Mouse (Mus musculus) megakaryocyte progenitor cell, adult 5-6 weeks (primary cell): ENCODE data around the gene Nbl1. TPM values are rescaled to one million over a fixed set of nuclear protein-coding genes. Genes with fewer than 3 reads are reported as not detected.

Experiments
- ATAC-seq: replicated peaks from 2 replicates; pipeline ENCODE4 v1.8.0; 2016; ENCODE audit warnings: mild to moderate bottlenecking, moderate TSS enrichment, inconsistent platforms; ENCODE audit not compliant: poor library complexity
- total RNA-seq, 2 experiments: library from RNA; stranded (forward) in 1 of 2; stranded (reverse) in 1 of 2; fragments of 157-497, 149-512 nt in 1 of 2; fragments of 200-1000 nt in 1 of 2; gene quantifications; 2 replicates each; pipeline versions ENCODE4 v1.2.3 to v1.2.4; 2015 to 2017

Gene Nbl1
- total RNA-seq, 2 experiments from 2014 or later, result not detected

- no peak for ATAC-seq
Measured at GRCm38 (mm10) chr4:139033263-139034009, 59.4 kb downstream of the Nbl1 start.

GRCm38 (mm10) chr4:139032521-139032920, 60.3 kb downstream of the Nbl1 start:
- no peak for ATAC-seq

Other genes starting within 250 kb of the Nbl1 start
- not detected in 2 replicates for gene Pla2g5, start 229.5 kb downstream of the Nbl1 start, total RNA-seq (2015)
- not detected in 2 replicates for gene Pla2g5, start 229.5 kb downstream of the Nbl1 start, total RNA-seq (2017)
- not detected in 2 replicates for gene Gm13030, start 219.0 kb downstream of the Nbl1 start, total RNA-seq (2015)
- gene Gm13030, start 219.0 kb downstream of the Nbl1 start, total RNA-seq (2017), result not detected in 2 replicates
- not detected in 2 replicates for gene Pla2g2e, start 215.1 kb downstream of the Nbl1 start, total RNA-seq (2015)
- gene Pla2g2e, start 215.1 kb downstream of the Nbl1 start, total RNA-seq (2017), result not detected in 2 replicates
- 1.9 and 3.9 TPM in 2 replicates for gene Otud3, start 179.0 kb downstream of the Nbl1 start, total RNA-seq (2015)
- gene Otud3, start 179.0 kb downstream of the Nbl1 start, total RNA-seq (2017), result 8.6 and 8.9 TPM in 2 replicates
- not detected in 2 replicates for gene Rnf186, start 125.9 kb downstream of the Nbl1 start, total RNA-seq (2015)
- gene Rnf186, start 125.9 kb downstream of the Nbl1 start, total RNA-seq (2017), result not detected in 2 replicates
- gene Tmco4, start 120.1 kb downstream of the Nbl1 start, total RNA-seq (2015), result 8.3 and 9.5 TPM in 2 replicates
- 19.6 and 26.9 TPM in 2 replicates for gene Tmco4, start 120.1 kb downstream of the Nbl1 start, total RNA-seq (2017)
- gene Htr6, start 17.4 kb downstream of the Nbl1 start, total RNA-seq (2015), result not detected in 2 replicates
- not detected in 2 replicates for gene Htr6, start 17.4 kb downstream of the Nbl1 start, total RNA-seq (2017)
- 517 and 531 TPM in 2 replicates for gene Minos1, start 38.1 kb upstream of the Nbl1 start, total RNA-seq (2015)
- 167 and 172 TPM in 2 replicates for gene Minos1, start 38.1 kb upstream of the Nbl1 start, total RNA-seq (2017)
- gene Capzb, start 99.9 kb upstream of the Nbl1 start, total RNA-seq (2015), result 409 and 415 TPM in 2 replicates
- gene Capzb, start 99.9 kb upstream of the Nbl1 start, total RNA-seq (2017), result 139 and 157 TPM in 2 replicates
- 3.5 and 5.6 TPM in 2 replicates for gene Pqlc2, start 217.7 kb upstream of the Nbl1 start, total RNA-seq (2015)
- gene Pqlc2, start 217.7 kb upstream of the Nbl1 start, total RNA-seq (2017), result 1.3 and 3.9 TPM in 2 replicates
- gene Akr7a5, start 217.8 kb upstream of the Nbl1 start, total RNA-seq (2015), result 10.6 and 11.8 TPM in 2 replicates
- 11.2 and 13.0 TPM in 2 replicates for gene Akr7a5, start 217.8 kb upstream of the Nbl1 start, total RNA-seq (2017)